Mouse (Mus musculus): ENCODE results near the gene Tst. TPM values are rescaled to one million over a fixed set of nuclear protein-coding genes. Genes with fewer than 3 reads are reported as not detected.

Tst gene
- 11.8 and 11.9 TPM in 2 replicates for polyA plus RNA-seq (2016; fragmentation: Nextera tagmentation; extraction: Ambion mirVana)

GRCm38 (mm10) chr15:78405517-78406211 is at the start of gene Tst:
Tst (minus strand) TSS chr15:78405907.
- no peaks in the 10 kb centered on the region for H3K36me3 ChIP-seq (replicated peaks)
- H3K4me3 ChIP-seq, result peak within 1 kb of the TSS; percentile 77
- peaks cover 86% of the 10 kb centered on the region for H3K4me1 ChIP-seq
- H3K9me3 ChIP-seq, result no peaks in the 10 kb centered on the region
- H3K27me3 ChIP-seq (ENCODE audit: poor library complexity, severe bottlenecking), result peaks cover 34% of the 10 kb centered on the region
- DNase-seq (ENCODE audit: extremely low spot score, low spot score), result peak; percentile 79
- WGBS, result 2% methylated on average over 34 of the region's 34 CpGs
- H3K27ac ChIP-seq, result peak within 1 kb of the TSS; percentile 96

GRCm38 (mm10) chr15:78455168-78455567 is 49.5 kb upstream of the Tst start:
- no peaks in the 10 kb centered on the region for H3K36me3 ChIP-seq (replicated peaks)
- no peak overlapping the region for H3K4me3 ChIP-seq
- H3K4me1 ChIP-seq, result peaks cover 16% of the 10 kb centered on the region
- DNase-seq (ENCODE audit: extremely low spot score, low spot score), result no peak
- H3K9me3 ChIP-seq, result no peaks in the 10 kb centered on the region
- no peaks in the 10 kb centered on the region for H3K27me3 ChIP-seq (ENCODE audit: poor library complexity, severe bottlenecking)
- H3K27ac ChIP-seq, result no peak overlapping the region
- WGBS, result 72% methylated on average over 4 of the region's 4 CpGs

GRCm38 (mm10) chr15:78452929-78453328 is 47.2 kb upstream of the Tst start:
- 90% methylated on average over 3 of the region's 3 CpGs for WGBS
- H3K9me3 ChIP-seq, result no peaks in the 10 kb centered on the region
- no peak overlapping the region for H3K4me3 ChIP-seq
- no peak overlapping the region for H3K27ac ChIP-seq
- H3K27me3 ChIP-seq (ENCODE audit: poor library complexity, severe bottlenecking), result no peaks in the 10 kb centered on the region
- peaks cover 37% of the 10 kb centered on the region for H3K4me1 ChIP-seq
- H3K36me3 ChIP-seq (replicated peaks), result no peaks in the 10 kb centered on the region
- DNase-seq (ENCODE audit: extremely low spot score, low spot score), result no peak

GRCm38 (mm10) chr15:78451201-78451600 is 45.5 kb upstream of the Tst start:
- no peaks in the 10 kb centered on the region for H3K36me3 ChIP-seq (replicated peaks)
- no peak overlapping the region for H3K4me3 ChIP-seq
- no peak for DNase-seq (ENCODE audit: extremely low spot score, low spot score)
- peaks cover 45% of the 10 kb centered on the region for H3K4me1 ChIP-seq
- H3K27me3 ChIP-seq (ENCODE audit: poor library complexity, severe bottlenecking), result no peaks in the 10 kb centered on the region
- no peak overlapping the region for H3K27ac ChIP-seq
- H3K9me3 ChIP-seq, result no peaks in the 10 kb centered on the region
- 95% methylated on average over 2 of the region's 2 CpGs for WGBS

GRCm38 (mm10) chr15:78450419-78450768 is 44.7 kb upstream of the Tst start:
- no peak for DNase-seq (ENCODE audit: extremely low spot score, low spot score)
- no peak overlapping the region for H3K4me3 ChIP-seq
- H3K36me3 ChIP-seq (replicated peaks), result no peaks in the 10 kb centered on the region
- WGBS, result 91% methylated on average over 6 of the region's 6 CpGs
- peaks cover 39% of the 10 kb centered on the region for H3K4me1 ChIP-seq
- no peaks in the 10 kb centered on the region for H3K27me3 ChIP-seq (ENCODE audit: poor library complexity, severe bottlenecking)
- peak overlapping the region; percentile 83; the same call in 1 of the 2 replicates for H3K27ac ChIP-seq
- no peaks in the 10 kb centered on the region for H3K9me3 ChIP-seq

- peaks cover 38% of the 10 kb centered on the region for H3K4me1 ChIP-seq
- no peak overlapping the region for H3K4me3 ChIP-seq
- no peaks in the 10 kb centered on the region for H3K36me3 ChIP-seq (replicated peaks)
- no peaks in the 10 kb centered on the region for H3K27me3 ChIP-seq (ENCODE audit: poor library complexity, severe bottlenecking)
- no peak for DNase-seq (ENCODE audit: extremely low spot score, low spot score)
- WGBS, result 53% methylated on average over 7 of the region's 7 CpGs
- H3K9me3 ChIP-seq, result no peaks in the 10 kb centered on the region
- H3K27ac ChIP-seq, result peak overlapping the region; percentile 83
These were observed 44.1 kb upstream of the Tst start for GRCm38 (mm10) chr15:78449694-78450418.

- Histone ChIP-seq H3K36me3 (replicated peaks) (no peaks in the 10 kb centered on the region), H3K9me3 (no peaks in the 10 kb centered on the region), H3K4me1 (peaks cover 39% of the 10 kb centered on the region), H3K27me3 (ENCODE audit: poor library complexity, severe bottlenecking) (no peaks in the 10 kb centered on the region), H3K4me3 (no peak overlapping the region), H3K27ac (peak overlapping the region; percentile 83)
- no peak for DNase-seq (ENCODE audit: extremely low spot score, low spot score)
- 72% methylated on average over 6 of the region's 6 CpGs for WGBS
These were observed 43.4 kb upstream of the Tst start for GRCm38 (mm10) chr15:78449131-78449530.

- Histone ChIP-seq H3K27ac (peak overlapping the region; percentile 83), H3K27me3 (ENCODE audit: poor library complexity, severe bottlenecking) (no peaks in the 10 kb centered on the region), H3K4me3 (peak overlapping the region; percentile 43), H3K36me3 (replicated peaks) (no peaks in the 10 kb centered on the region), H3K4me1 (peaks cover 48% of the 10 kb centered on the region), H3K9me3 (no peaks in the 10 kb centered on the region)
- peak; percentile 94 for DNase-seq (ENCODE audit: extremely low spot score, low spot score)
- WGBS, result 2% methylated on average over 22 of the region's 22 CpGs
These were observed 42.2 kb upstream of the Tst start for GRCm38 (mm10) chr15:78447746-78448535.

GRCm38 (mm10) chr15:78447121-78447520 is 41.4 kb upstream of the Tst start:
- no peak for DNase-seq (ENCODE audit: extremely low spot score, low spot score)
- peaks cover 48% of the 10 kb centered on the region for H3K4me1 ChIP-seq
- H3K36me3 ChIP-seq (replicated peaks), result no peaks in the 10 kb centered on the region
- H3K9me3 ChIP-seq, result no peaks in the 10 kb centered on the region
- 45% methylated on average over 7 of the region's 7 CpGs for WGBS
- no peak overlapping the region for H3K4me3 ChIP-seq
- H3K27ac ChIP-seq, result peak overlapping the region; percentile 67
- no peaks in the 10 kb centered on the region for H3K27me3 ChIP-seq (ENCODE audit: poor library complexity, severe bottlenecking)

- WGBS, result 65% methylated on average over 6 of the region's 6 CpGs
These were observed 38.1 kb upstream of the Tst start for GRCm38 (mm10) chr15:78443857-78444256.

GRCm38 (mm10) chr15:78442231-78442630 is 36.5 kb upstream of the Tst start:
- Histone ChIP-seq H3K36me3 (replicated peaks) (no peaks in the 10 kb centered on the region), H3K27me3 (ENCODE audit: poor library complexity, severe bottlenecking) (peaks cover 18% of the 10 kb centered on the region), H3K27ac (no peak overlapping the region), H3K4me3 (no peak overlapping the region), H3K9me3 (no peaks in the 10 kb centered on the region), H3K4me1 (peaks cover 48% of the 10 kb centered on the region)
- WGBS, result 93% methylated on average over 19 of the region's 19 CpGs
- no peak for DNase-seq (ENCODE audit: extremely low spot score, low spot score)

More at GRCm38 (mm10) chr15:78443857-78444256, 38.1 kb upstream of the Tst start:
- H3K4me1 ChIP-seq, result peaks cover 45% of the 10 kb centered on the region
- H3K36me3 ChIP-seq (replicated peaks), result no peaks in the 10 kb centered on the region
- H3K27me3 ChIP-seq (ENCODE audit: poor library complexity, severe bottlenecking), result 0 out of 2 replicates have a peak, but pooled peaks cover 2% of the 10 kb centered on the region
- DNase-seq (ENCODE audit: extremely low spot score, low spot score), result no peak
- H3K4me3 ChIP-seq, result no peak overlapping the region
- no peaks in the 10 kb centered on the region for H3K9me3 ChIP-seq
- 0 out of 2 replicates have a peak overlapping the region, but pooled peaks have one; percentile 40 for H3K27ac ChIP-seq

GRCm38 (mm10) chr15:78438973-78439372 is 33.3 kb upstream of the Tst start:
- H3K27ac ChIP-seq, result no peak overlapping the region
- H3K4me1 ChIP-seq, result peaks cover 72% of the 10 kb centered on the region
- peaks cover 23% of the 10 kb centered on the region for H3K36me3 ChIP-seq (replicated peaks)
- H3K4me3 ChIP-seq, result no peak overlapping the region
- no peak for DNase-seq (ENCODE audit: extremely low spot score, low spot score)
- 61% methylated on average over 9 of the region's 9 CpGs for WGBS
- peaks cover 41% of the 10 kb centered on the region for H3K27me3 ChIP-seq (ENCODE audit: poor library complexity, severe bottlenecking)
- H3K9me3 ChIP-seq, result no peaks in the 10 kb centered on the region

Measured in forebrain, embryonic 10.5 days (tissue).